Mouse (Mus musculus) left cerebral cortex, postnatal 14 days (tissue): Measurements from ENCODE around the gene Sdk2. TPM values are rescaled to one million over a fixed set of nuclear protein-coding genes. Genes with fewer than 3 reads are reported as not detected.
A peak's percentile ranks its signal among the peaks of the same experiment; 100 is the strongest.

Experiments used
- DNase-seq, 2 experiments: peaks; one replicate each; pipeline ENCODE4 v3.0.0; 2021 to 2022; ENCODE audit warnings: low spot score in 2 of 2, mixed read lengths in 1 of 2
- intact Hi-C: fragments of 180-260 bp; cut with DNase I; formaldehyde crosslinking; loops from one replicate; pipeline ENCODE4 v1.15.1; 2025
- total RNA-seq, 2 experiments: library from RNA; stranded (reverse); gene quantifications; 2 replicates each; pipeline ENCODE4 v1.2.3; 2021

The Sdk2 gene
- total RNA-seq, 2 experiments from 2014 or later: 34.7 to 44.8 TPM

DNA sequence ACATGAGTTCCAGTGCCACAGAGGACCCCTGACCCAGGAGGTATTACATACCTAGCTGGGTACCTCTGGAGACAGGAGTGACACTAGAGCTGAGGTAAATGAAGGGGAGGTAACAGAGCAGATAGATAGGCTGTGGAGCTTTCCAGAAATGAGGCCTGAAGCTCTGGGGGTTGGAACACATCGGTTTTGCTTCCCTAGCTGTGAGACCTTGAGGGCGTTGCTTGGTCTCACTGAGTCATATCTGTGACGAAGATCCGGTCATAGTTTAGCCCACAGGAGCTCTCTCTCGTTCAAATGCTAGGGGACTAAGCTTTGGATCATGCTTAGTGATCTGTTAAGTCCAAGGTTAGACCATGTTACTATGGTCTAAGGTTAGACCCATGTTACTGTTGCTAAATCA, 308.0 kb downstream of the Sdk2 start:
- no peak for DNase-seq
- intact Hi-C loops: no loop called here

DNA sequence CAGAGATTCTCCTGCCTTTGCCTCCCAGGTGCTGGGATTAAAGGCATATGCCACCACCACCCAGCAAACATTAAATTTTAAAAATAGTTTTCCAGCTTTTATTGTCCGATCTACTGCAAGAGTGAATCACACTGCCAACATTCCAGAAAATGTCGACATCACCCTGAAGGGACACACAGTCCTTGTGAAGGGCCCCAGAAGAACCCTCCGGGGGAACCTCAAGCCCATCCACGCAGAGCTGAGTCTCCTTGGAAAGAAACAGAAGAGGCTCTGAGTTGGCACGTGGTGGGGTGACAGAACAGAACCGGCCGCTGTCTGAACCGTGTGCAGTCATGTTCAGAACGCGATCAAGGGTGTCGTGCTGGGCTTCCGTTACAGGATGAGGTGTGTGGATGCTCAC, 310.3 kb downstream of the Sdk2 start:
- DNase-seq: no peak
- intact Hi-C loops: no loop called here

DNA sequence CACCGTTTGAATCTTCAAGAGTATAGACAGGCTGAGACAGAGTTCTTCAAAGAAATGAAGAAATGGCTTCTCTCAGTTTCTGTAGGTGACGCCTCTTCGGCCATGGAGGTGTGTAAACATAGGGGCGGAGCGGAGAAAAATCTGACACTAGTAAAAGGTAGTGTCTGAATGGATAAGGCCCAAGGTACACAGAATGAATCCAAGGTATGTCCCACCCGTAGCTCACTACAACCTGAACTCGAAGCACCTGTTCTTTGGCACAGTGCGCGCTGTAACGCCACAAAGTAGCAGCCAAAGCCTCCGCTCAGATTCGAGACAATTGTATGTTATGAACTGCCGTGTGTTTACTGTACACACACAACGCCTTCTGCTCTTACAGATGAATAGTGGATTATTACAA, 311.0 kb downstream of the Sdk2 start:
- no peak for DNase-seq
- intact Hi-C loops: no loop called here

GRCm38 (mm10) chr11:113754845-113755244, 312.0 kb downstream of the Sdk2 start:
- intact Hi-C loops: loop anchor here (5.0 kb wide), 1 partner anchor 43 kb away; the partner anchor contains the start of gene Cpsf4l
- DNase-seq: no peak

GRCm38 (mm10) chr11:113752685-113753430, 314.0 kb downstream of the Sdk2 start:
- intact Hi-C loops: loop anchor here (5.0 kb wide), 1 partner anchor 41 kb away; the partner anchor contains the start of gene Cpsf4l
- no peak for DNase-seq

GRCm38 (mm10) chr11:113752158-113752661, 314.6 kb downstream of the Sdk2 start:
- no peak for DNase-seq
- intact Hi-C loops: loop anchor here (5.0 kb wide), 1 partner anchor 40 kb away; the partner anchor contains the start of gene Cpsf4l

DNA sequence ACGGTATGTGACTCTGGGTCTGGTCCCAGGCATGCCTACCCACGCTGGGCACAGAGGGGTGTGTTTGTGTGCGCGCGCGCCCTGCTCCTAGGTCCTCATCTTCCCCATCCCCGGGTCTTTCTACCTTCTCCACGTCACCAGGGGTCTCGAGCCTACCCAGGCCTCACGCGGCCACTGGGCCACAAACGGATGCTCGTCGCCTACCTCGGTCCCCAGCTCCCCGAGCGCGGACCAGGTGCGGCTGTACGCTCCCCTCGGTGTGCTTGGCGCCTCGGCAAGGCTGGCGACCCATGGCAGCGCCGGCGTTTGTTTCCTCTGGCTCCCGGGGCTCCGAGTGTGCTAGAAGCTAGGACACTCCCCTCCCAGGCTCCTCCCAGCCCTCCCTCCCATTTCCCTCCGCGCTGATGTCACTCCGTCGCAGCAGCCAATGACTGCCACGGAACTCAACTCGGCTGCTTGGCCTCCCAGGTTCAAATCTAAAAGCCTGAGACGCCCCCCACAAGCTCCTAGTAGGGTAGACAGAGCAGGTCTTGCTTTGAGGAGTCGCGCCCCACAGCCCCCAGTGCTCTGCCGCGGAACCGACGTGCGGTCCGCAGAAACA, 315.3 kb downstream of the Sdk2 start, which contains the start of gene Cdc42ep4:
Gene Cdc42ep4, minus strand, starts transcription at position 398 of the 601 bp plus-strand sequence.
- peak; percentile 77 to 80 for DNase-seq
- intact Hi-C loops: loop anchor here (2.0 to 5.0 kb wide), 2 partner anchors 39 to 59 kb away; partner anchors contain the start of gene Cpsf4l

GRCm38 (mm10) chr11:113750571-113751483, 316.0 kb downstream of the Sdk2 start:
- intact Hi-C loops: loop anchor here (2.0 to 5.0 kb wide), 2 partner anchors 39 to 60 kb away; partner anchors contain the start of gene Cpsf4l
- DNase-seq: peak; percentile 38 to 48

DNA sequence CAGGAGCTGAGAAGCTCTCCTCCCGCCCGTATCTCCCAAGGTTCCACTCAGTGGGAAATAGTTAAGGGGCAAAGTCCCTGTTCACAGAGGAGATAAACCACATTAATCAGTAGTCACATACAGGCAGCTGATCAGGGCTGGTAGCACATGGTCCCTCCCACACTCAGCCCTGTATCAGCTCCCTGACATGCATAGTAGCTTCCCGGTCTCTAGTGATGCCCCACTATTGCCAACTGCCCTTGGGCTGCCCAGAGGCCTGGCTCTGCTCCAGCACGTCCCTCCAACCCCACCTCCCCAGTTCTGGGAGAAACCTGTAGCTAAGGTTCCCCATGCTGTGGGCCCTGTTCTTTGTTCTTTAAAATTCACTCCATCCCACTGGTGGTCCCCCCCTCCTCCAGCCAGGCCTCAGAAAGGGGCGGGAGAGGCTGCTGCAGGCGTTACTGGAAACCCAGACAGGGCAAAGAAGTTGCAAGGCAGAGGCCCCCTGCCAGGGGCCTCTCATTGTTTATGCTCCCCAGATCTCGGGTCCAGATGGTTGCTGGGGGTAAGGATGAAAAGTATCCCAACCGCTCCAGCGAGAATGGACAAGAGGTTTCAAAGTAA, 317.0 kb downstream of the Sdk2 start:
- intact Hi-C loops: loop anchor here (2.0 to 5.0 kb wide), 2 partner anchors 38 to 61 kb away; partner anchors contain the start of gene Cpsf4l
- DNase-seq: no peak

DNA sequence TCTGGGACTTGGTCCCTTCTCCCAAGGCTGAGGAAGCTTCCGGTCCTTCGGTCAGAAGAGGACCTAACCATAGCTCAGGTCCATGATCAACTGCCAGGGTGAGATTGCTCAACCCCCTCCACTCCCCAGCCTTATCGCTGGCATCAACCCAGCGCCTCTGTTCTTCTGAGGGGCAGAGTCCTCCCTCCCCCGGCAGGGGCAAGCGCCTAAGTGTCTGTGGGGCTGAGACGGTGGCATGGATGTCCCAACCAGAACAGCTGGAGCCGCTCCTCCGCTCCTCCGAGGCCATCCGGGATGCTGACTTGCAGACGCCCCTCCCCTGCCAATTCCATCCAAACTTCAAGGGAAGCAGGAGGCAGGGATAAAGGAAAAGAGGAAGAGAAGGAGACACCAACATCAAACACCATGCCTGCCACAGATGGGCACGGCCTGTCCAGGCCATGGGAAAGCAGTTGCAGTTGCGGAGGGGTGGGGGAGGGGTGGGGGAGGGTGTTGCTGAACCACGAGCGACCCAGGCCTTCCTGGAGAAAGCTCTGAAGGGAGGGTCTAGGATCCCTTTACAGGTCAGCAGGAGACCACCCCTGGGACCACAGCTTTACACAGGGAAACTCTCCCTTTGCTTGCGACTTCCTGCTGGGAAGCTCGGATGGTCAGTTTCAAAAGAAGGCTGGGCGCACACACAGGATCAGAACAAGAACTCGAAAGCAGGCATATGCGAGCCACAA, 317.9 kb downstream of the Sdk2 start:
- no peak for DNase-seq
- intact Hi-C loops: no loop called here

DNA sequence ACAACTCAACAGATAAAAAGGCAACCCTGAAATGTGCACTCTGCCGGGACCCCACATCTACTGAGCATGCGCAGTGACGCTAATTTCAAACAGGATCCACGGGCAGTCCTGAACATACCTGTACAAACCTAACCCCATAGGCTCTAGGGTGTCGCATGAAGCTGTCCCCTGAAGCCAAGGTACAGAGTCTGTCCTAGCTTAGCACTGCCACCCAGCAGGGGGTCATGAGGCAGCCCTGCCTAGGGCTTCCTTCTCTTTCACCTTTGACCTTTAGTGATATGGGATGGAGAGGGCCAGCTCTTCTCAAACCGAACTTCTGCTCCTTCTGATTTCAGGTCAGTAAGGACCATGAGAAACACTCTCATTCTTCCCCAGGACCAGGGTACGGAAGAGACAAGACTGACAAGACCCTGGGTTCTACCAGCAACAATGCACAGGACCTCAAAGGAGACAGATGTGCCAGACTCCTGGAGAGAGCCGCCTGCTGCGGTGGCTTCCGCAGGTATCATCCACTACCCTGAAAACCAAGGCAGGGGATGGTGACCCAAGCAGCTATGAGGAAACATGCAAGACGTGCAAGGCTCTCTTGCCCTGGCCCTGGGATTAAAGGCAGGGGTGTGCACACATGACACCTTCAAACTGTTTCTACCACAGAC, 319.0 kb downstream of the Sdk2 start:
- intact Hi-C loops: no loop called here
- no peak for DNase-seq

DNA sequence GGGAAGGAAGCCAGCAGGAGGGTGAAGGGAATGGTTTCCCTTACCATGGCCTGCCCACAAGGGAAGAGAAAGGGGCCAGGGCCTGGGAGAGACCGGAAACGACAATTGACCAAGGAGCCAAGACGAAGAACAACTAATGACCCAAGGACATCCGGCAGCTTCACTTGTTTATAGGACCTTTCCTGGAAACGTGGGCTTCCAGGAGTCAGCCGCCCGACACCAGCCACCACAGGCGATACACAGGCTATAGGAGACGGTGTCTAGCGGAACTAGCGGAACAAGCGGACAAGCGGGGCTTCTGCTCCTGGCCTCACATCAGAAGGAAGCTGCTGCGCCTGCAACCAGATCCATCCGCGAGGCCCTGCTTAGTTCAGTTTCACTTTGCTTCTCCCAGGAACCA, 319.8 kb downstream of the Sdk2 start:
- DNase-seq: no peak
- intact Hi-C loops: no loop called here

DNA sequence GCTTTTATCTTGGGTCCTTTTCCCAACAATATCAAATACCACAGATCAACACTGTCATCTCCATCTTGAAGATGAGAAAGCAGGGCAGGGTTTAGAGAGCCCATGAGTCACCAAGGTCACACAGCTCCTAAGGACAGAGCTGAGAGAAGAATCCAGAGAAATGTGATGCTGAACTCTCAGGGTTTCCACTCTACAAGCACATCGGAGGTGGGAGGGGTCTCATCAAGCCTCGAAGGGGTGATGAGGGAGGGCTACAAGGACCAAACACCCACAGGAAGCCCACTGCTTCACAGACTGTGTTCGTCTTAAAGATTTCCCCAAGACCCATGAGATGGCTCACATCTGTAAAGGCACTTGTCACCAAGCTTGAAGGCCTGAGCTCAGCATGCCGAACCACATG, 320.9 kb downstream of the Sdk2 start:
- intact Hi-C loops: no loop called here

GRCm38 (mm10) chr11:113742998-113743397, 323.8 kb downstream of the Sdk2 start:
- no peak for DNase-seq
- intact Hi-C loops: no loop called here

More for the DNA sequence above, 320.9 kb downstream of the Sdk2 start:
- no peak for DNase-seq

DNA sequence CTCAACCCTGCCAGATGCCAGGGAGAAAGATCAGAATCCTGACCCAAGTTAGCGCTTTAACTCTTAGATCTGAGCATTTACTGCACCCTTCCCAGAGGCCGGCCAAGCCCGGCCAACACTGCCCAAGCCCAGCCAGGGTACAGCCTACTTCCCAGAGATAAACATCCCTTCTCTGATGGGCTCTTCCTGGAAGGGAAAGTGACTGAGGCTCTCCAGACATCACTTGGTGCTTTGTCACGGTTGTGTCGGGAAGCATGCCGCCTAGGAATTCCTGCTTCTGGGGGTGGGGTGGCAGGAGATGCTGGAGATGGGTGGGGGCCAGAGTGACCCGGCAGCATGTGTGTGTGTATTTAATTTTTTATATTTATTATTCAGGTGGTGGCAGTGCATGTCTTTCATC, 326.7 kb downstream of the Sdk2 start:
- intact Hi-C loops: no loop called here
- DNase-seq: no peak

DNA sequence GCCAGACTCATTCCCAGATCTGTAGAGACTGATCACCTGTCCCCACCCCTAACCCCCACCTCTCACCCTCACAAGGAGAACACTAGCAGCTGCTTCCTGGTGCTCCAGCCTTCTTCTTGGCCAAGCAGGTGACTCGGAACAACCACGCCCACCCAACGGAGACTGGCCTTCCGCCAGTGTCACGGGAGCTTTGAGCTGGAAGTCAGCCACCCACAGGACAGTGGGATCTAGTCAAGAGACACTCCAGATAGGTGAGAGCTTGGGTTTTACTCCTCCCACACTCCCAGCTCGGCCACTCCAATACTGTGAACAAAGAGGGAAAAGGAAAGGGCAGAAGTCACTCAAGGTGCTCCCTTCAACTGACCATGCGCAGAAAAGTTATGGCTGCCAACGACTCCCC, 327.6 kb downstream of the Sdk2 start:
- no peak for DNase-seq
- intact Hi-C loops: no loop called here

GRCm38 (mm10) chr11:113737912-113738311, 328.9 kb downstream of the Sdk2 start:
- DNase-seq: no peak
- intact Hi-C loops: no loop called here

- intact Hi-C loops: no loop called here
These were observed 329.3 kb downstream of the Sdk2 start for GRCm38 (mm10) chr11:113737553-113737854.

More at GRCm38 (mm10) chr11:113737553-113737854, 329.3 kb downstream of the Sdk2 start:
- DNase-seq: no peak
